Mouse (Mus musculus) splenic B cell, adult 2 months (primary cell): ENCODE data around the gene Eml1.

Experiments
- DNase-seq: peaks from one replicate; pipeline ENCODE4 v3.0.0-alpha.2; 2011; ENCODE audit warnings: low read depth, low spot score
- H3K27me3 ChIP-seq: 2 replicates; pipeline ENCODE4 v1.6.1; 2012; ENCODE audit warnings: mild to moderate bottlenecking, low read length, moderate library complexity, mixed read lengths; ENCODE audit not compliant: control insufficient read depth, poor library complexity, insufficient read depth, severe bottlenecking
- H3K36me3 ChIP-seq: 2 replicates; pipeline ENCODE4 v1.6.1; 2012; ENCODE audit warnings: mild to moderate bottlenecking, low read length, moderate library complexity, mixed read lengths; ENCODE audit not compliant: control insufficient read depth, poor library complexity, insufficient read depth, severe bottlenecking

Gene Eml1

GRCm38 (mm10) chr12:108370596-108371428 lies at the start of gene Eml1:
Gene Eml1, plus strand, starts transcription at chr12:108370957.
- H3K36me3 ChIP-seq = no peaks in the 10 kb centered on the region
- no peaks in the 10 kb centered on the region for H3K27me3 ChIP-seq
- DNase-seq = no peak

- DNase-seq = no peak
- Histone ChIP-seq H3K36me3 (no peaks in the 10 kb centered on the region), H3K27me3 (no peaks in the 10 kb centered on the region; the same call in 1 of the 2 replicates)
Measured at GRCm38 (mm10) chr12:108326401-108326800, 44.4 kb upstream of the Eml1 start.

- Histone ChIP-seq H3K36me3 (no peaks in the 10 kb centered on the region), H3K27me3 (no peaks in the 10 kb centered on the region; the same call in 1 of the 2 replicates)
- DNase-seq = no peak
Measured at GRCm38 (mm10) chr12:108327889-108328491, 42.8 kb upstream of the Eml1 start.

- H3K36me3 ChIP-seq = no peaks in the 10 kb centered on the region
- H3K27me3 ChIP-seq = no peaks in the 10 kb centered on the region; the same call in 1 of the 2 replicates
- DNase-seq = peak; percentile 60
Measured at GRCm38 (mm10) chr12:108333056-108333455, 37.7 kb upstream of the Eml1 start.

GRCm38 (mm10) chr12:108333481-108333882 lies 37.3 kb upstream of the Eml1 start:
- peak; percentile 40 for DNase-seq
- Histone ChIP-seq H3K36me3 (no peaks in the 10 kb centered on the region), H3K27me3 (no peaks in the 10 kb centered on the region; the same call in 1 of the 2 replicates)

- Histone ChIP-seq H3K36me3 (no peaks in the 10 kb centered on the region), H3K27me3 (no peaks in the 10 kb centered on the region)
- DNase-seq = peak; percentile 91
Measured at GRCm38 (mm10) chr12:108333895-108334445, 36.8 kb upstream of the Eml1 start, which contains the start of gene Cyp46a1. Gene Cyp46a1, plus strand, starts transcription at chr12:108334381.

GRCm38 (mm10) chr12:108334529-108334928 lies 36.2 kb upstream of the Eml1 start:
- no peaks in the 10 kb centered on the region for H3K27me3 ChIP-seq
- DNase-seq = peak; percentile 6
- H3K36me3 ChIP-seq = no peaks in the 10 kb centered on the region

- DNase-seq = peak; percentile 31
- no peaks in the 10 kb centered on the region for H3K36me3 ChIP-seq
- H3K27me3 ChIP-seq = no peaks in the 10 kb centered on the region
Measured at GRCm38 (mm10) chr12:108338572-108339190, 32.1 kb upstream of the Eml1 start.

GRCm38 (mm10) chr12:108348151-108348550 lies 22.6 kb upstream of the Eml1 start:
- DNase-seq = no peak
- Histone ChIP-seq H3K36me3 (no peaks in the 10 kb centered on the region), H3K27me3 (no peaks in the 10 kb centered on the region)

- H3K36me3 ChIP-seq = no peaks in the 10 kb centered on the region
Measured at GRCm38 (mm10) chr12:108349026-108349425, 21.7 kb upstream of the Eml1 start.

GRCm38 (mm10) chr12:108350931-108351330 lies 19.8 kb upstream of the Eml1 start:
- Histone ChIP-seq H3K36me3 (no peaks in the 10 kb centered on the region), H3K27me3 (no peaks in the 10 kb centered on the region)
- no peak for DNase-seq

More at GRCm38 (mm10) chr12:108349026-108349425, 21.7 kb upstream of the Eml1 start:
- DNase-seq = no peak
- H3K27me3 ChIP-seq = no peaks in the 10 kb centered on the region

- Histone ChIP-seq H3K27me3 (no peaks in the 10 kb centered on the region), H3K36me3 (no peaks in the 10 kb centered on the region)
- no peak for DNase-seq
Measured at GRCm38 (mm10) chr12:108352371-108353136, 18.2 kb upstream of the Eml1 start.

GRCm38 (mm10) chr12:108354284-108354683 lies 16.5 kb upstream of the Eml1 start:
- no peak for DNase-seq
- Histone ChIP-seq H3K36me3 (no peaks in the 10 kb centered on the region), H3K27me3 (no peaks in the 10 kb centered on the region)

GRCm38 (mm10) chr12:108355271-108355670 lies 15.5 kb upstream of the Eml1 start:
- Histone ChIP-seq H3K27me3 (no peaks in the 10 kb centered on the region), H3K36me3 (no peaks in the 10 kb centered on the region)
- DNase-seq = no peak
